Mouse (Mus musculus) kidney, postnatal 0 days (tissue): ENCODE results near the gene Zkscan17. TPM values are rescaled to one million over a fixed set of nuclear protein-coding genes. Genes with fewer than 3 reads are reported as not detected.

Experiments used
- ATAC-seq: fragments of 200-750 bp; cut with Nextera tagmentation; replicated peaks from 2 replicates; pipeline ENCODE4 v1.8.0; 2017; ENCODE audit warnings: low read depth, moderate number of reproducible peaks, moderate TSS enrichment, moderate library complexity; ENCODE audit not compliant: low FRiP score
- DNase-seq: peaks from one replicate; pipeline ENCODE4 v3.0.0-alpha.2; 2016; ENCODE audit warnings: low spot score
- H3K27ac ChIP-seq: fragments of 300-500 bp; sonication (generic); 2 replicates; pipeline ENCODE4 v1.5.1; 2014; ENCODE audit warnings: mild to moderate bottlenecking
- H3K27me3 ChIP-seq: fragments of 300-500 bp; sonication (generic); 2 replicates; pipeline ENCODE4 v1.6.1; 2014; ENCODE audit warnings: low read length, mixed read lengths; ENCODE audit not compliant: insufficient read depth
- H3K36me3 ChIP-seq: fragments of 300-500 bp; sonication (generic); 2 replicates; pipeline ENCODE4 v1.6.1; 2014; ENCODE audit warnings: low read length, mixed read lengths; ENCODE audit not compliant: insufficient read depth
- H3K4me1 ChIP-seq: fragments of 300-500 bp; sonication (generic); replicated peaks from 2 replicates; pipeline ENCODE4 v1.6.1; 2014; ENCODE audit warnings: antibody characterized with exemption, low read length, mixed read lengths; ENCODE audit not compliant: insufficient read depth
- H3K4me2 ChIP-seq: fragments of 300-500 bp; sonication (generic); 2 replicates; pipeline ENCODE4 v1.6.1; 2014; ENCODE audit warnings: mild to moderate bottlenecking, low read length, moderate library complexity, mixed read lengths
- H3K4me3 ChIP-seq: fragments of 300-500 bp; sonication (generic); replicated peaks from 2 replicates; pipeline ENCODE4 v1.5.1; 2014; ENCODE audit warnings: low read depth, low read length
- H3K9ac ChIP-seq: fragments of 300-500 bp; sonication (generic); 2 replicates; pipeline ENCODE4 v1.6.1; 2014; ENCODE audit warnings: low read depth, low read length
- H3K9me3 ChIP-seq: fragments of 300-500 bp; sonication (generic); replicated peaks from 2 replicates; pipeline ENCODE4 v1.6.1; 2016; ENCODE audit warnings: low read length, inconsistent platforms, mixed read lengths
- CTCF ChIP-seq: IDR thresholded peaks from 2 replicates; pipeline ENCODE4 v1.5.1; 2016; ENCODE audit warnings: antibody characterized with exemption, low read depth, mild to moderate bottlenecking, moderate library complexity
- WGBS: fragments of 180-500 bp; shearing (Covaris S2); extraction: QIAGEN DNeasy Blood & Tissue Kit; methylation state at CpG from one replicate; pipeline ENCODE4 v1.1.7; 2014; 5-methylcytosine and 5-hydroxymethylcytosine counted together
- polyA plus RNA-seq: library from polyadenylated mRNA; unstranded; fragments of >200 nt; fragmentation: Nextera tagmentation; extraction: Ambion mirVana; gene quantifications from 2 replicates; pipeline ENCODE4 v1.2.1, GENCODE M21; 2015

Gene Zkscan17
- polyA plus RNA-seq, 1 experiment from 2014 or later, result 20.1 TPM

GRCm38 (mm10) chr11:59538387-59538786 is 11.8 kb upstream of the Zkscan17 start:
- H3K27me3 ChIP-seq, result no peaks in the 10 kb centered on the region
- peak; percentile 51 for TF ChIP-seq CTCF
- H3K4me1 ChIP-seq, result peaks cover 11% of the 10 kb centered on the region; the same call in 1 of the 2 replicates
- no peak overlapping the region for H3K4me3 ChIP-seq
- peak overlapping the region; percentile 19; the same call in 1 of the 2 replicates for H3K27ac ChIP-seq
- 23% methylated on average over 11 of the region's 11 CpGs for WGBS
- ATAC-seq, result no peak; the same call in 1 of the 2 replicates
- no peaks in the 10 kb centered on the region for H3K9me3 ChIP-seq
- H3K9ac ChIP-seq, result no peak overlapping the region
- peak overlapping the region; percentile 42 for H3K4me2 ChIP-seq
- DNase-seq, result peak; percentile 82
- H3K36me3 ChIP-seq, result no peaks in the 10 kb centered on the region

DNA sequence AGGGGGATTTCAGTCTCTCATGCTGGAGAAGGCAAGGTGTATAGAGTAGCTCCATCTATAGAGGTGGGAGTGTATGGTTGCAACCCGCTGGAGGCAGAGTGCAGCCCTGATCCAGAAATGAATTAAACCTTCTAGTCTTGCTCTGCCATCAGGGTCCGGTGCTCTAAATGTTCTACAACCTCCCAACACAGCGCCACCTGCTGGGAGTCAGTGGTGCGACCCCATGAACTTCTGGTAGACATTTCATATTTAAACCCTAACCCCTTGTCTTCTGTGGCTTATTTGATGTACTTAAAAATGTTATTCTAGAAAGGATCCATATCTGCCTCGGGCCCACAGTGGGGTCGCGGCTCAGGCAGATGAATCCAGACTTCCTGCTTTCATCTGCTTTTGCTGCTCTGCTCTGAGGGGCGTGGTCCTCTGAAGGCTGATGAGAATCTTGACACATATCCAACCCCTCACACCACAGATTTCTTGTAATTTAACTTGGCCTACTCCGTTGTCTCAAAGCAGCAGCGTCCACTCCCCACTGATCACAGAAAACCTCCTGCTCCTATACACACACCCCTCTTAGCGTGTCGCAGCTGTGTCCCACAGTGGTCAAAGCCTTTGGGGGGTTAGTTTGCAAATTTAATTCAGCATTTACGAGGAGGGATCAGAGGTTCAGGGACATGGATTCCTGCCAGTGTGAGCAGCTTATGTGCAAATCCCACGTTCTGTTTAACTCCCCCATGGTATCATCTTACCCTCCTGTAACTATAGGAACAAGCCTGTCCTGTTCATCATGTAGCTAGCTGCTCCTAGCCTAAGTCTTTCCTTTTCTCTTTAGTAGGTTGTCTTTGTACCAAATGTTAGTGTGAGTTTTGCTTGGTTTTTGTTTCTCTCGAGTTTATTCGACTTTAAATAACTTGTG is 10.9 kb upstream of the Zkscan17 start:
- Histone ChIP-seq H3K36me3 (no peaks in the 10 kb centered on the region), H3K4me1 (peaks cover 11% of the 10 kb centered on the region; the same call in 1 of the 2 replicates), H3K4me3 (no peak overlapping the region), H3K9me3 (no peaks in the 10 kb centered on the region), H3K9ac (no peak overlapping the region), H3K27me3 (no peaks in the 10 kb centered on the region), H3K4me2 (peak overlapping the region; percentile 42; the same call in 1 of the 2 replicates), H3K27ac (peak overlapping the region; percentile 19)
- peak; percentile 93 for DNase-seq
- 36% methylated on average over 16 of the region's 16 CpGs for WGBS
- peak; percentile 73 for ATAC-seq
- peak; percentile 63 for TF ChIP-seq CTCF

DNA sequence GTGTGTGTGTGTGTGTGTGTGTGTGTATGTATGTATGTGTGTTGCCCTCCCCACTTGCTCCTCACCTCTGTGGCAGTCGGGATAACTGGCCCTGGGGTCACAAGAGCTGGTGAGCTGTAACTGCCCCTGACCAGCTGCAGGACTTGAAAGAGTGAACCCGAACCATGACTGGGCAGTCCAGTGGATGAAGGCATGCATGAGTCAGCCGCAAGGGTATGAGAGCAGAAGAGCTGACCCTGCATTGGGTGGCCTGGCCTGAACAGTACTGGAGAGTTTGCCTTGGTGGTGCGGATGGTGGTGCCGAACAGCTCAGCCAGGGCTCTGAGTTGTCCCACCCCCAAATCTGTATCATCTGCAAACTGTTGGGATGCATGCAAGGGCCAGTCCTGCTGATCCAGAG is 5.0 kb upstream of the Zkscan17 start:
- Histone ChIP-seq H3K9me3 (no peaks in the 10 kb centered on the region), H3K9ac (no peak overlapping the region), H3K27ac (no peak overlapping the region), H3K4me2 (no peak overlapping the region), H3K27me3 (no peaks in the 10 kb centered on the region), H3K36me3 (no peaks in the 10 kb centered on the region), H3K4me3 (no peak overlapping the region), H3K4me1 (no peaks in the 10 kb centered on the region)
- no peak for DNase-seq
- peak; percentile 50; the same call in 1 of the 2 replicates for ATAC-seq
- 46% methylated on average over 5 of the region's 5 CpGs for WGBS
- TF ChIP-seq CTCF, result no peak

DNA sequence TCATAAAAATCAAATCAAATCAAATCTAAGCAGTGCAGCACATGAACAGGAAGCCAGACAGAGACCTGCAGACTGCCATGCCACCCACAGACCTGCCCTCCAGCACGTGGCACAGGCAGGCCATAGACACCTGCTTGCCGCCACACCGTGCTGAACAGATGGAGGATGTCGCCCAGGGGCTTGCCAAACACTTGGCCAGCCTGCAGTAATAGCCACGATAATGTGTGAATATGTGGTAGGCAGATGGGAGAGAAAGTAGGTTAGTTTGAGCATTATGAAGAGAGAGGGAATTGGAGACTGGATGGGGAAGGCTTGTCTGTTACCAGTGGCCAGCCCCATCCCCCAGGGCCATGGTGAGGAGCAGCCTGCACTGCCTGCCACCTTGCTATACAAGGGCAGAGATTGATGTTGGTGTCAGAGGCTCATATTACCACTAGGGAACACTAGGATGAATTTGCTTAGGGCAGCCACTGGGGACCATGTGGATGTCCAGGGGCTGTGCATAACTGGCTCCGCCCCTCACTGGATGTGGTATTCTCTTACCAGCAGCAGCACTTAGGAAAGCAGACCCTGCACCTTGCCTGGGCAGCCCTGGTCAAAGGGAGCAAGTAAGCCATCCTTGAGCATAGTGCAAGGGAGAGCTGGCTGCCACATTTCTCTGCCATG is 4.5 kb upstream of the Zkscan17 start:
- ATAC-seq (peak; percentile 86), DNase-seq (peak; percentile 84)
- Histone ChIP-seq H3K9ac (no peak overlapping the region), H3K27me3 (no peaks in the 10 kb centered on the region), H3K4me1 (no peaks in the 10 kb centered on the region), H3K36me3 (no peaks in the 10 kb centered on the region), H3K9me3 (no peaks in the 10 kb centered on the region), H3K27ac (no peak overlapping the region), H3K4me2 (no peak overlapping the region), H3K4me3 (no peak overlapping the region)
- 45% methylated on average over 6 of the region's 6 CpGs for WGBS
- no peak for TF ChIP-seq CTCF

GRCm38 (mm10) chr11:59530221-59530620 is 3.7 kb upstream of the Zkscan17 start:
- no peak overlapping the region for H3K4me2 ChIP-seq
- ATAC-seq (no peak), DNase-seq (no peak)
- 52% methylated on average over 5 of the region's 5 CpGs for WGBS
- TF ChIP-seq CTCF, result no peak
- H3K4me1 ChIP-seq, result no peaks in the 10 kb centered on the region
- H3K27me3 ChIP-seq, result no peaks in the 10 kb centered on the region
- H3K9ac ChIP-seq, result no peak overlapping the region
- H3K9me3 ChIP-seq, result no peaks in the 10 kb centered on the region
- H3K27ac ChIP-seq, result no peak overlapping the region
- no peaks in the 10 kb centered on the region for H3K36me3 ChIP-seq
- no peak overlapping the region for H3K4me3 ChIP-seq

- Histone ChIP-seq H3K36me3 (no peaks in the 10 kb centered on the region), H3K9ac (no peak overlapping the region), H3K27ac (no peak overlapping the region), H3K4me3 (no peak overlapping the region), H3K27me3 (no peaks in the 10 kb centered on the region), H3K9me3 (no peaks in the 10 kb centered on the region), H3K4me2 (no peak overlapping the region), H3K4me1 (no peaks in the 10 kb centered on the region)
- ATAC-seq, result no peak
- DNase-seq, result peak; percentile 93
- peak; percentile 93 for TF ChIP-seq CTCF
- WGBS, result 5% methylated on average over 10 of the region's 10 CpGs
Measured at GRCm38 (mm10) chr11:59525237-59525636, 1.3 kb downstream of the Zkscan17 start.
